Mouse (Mus musculus) heart, postnatal 0 days (tissue): ENCODE results near the gene Ripk3. TPM values are rescaled to one million over a fixed set of nuclear protein-coding genes. Genes with fewer than 3 reads are reported as not detected.

Experiments
- ATAC-seq: fragments of 200-750 bp; cut with Nextera tagmentation; 2 replicates; pipeline ENCODE4 v1.8.0; 2017; ENCODE audit warnings: low read depth, moderate number of reproducible peaks, moderate library complexity; ENCODE audit not compliant: insufficient read depth
- DNase-seq: peaks from one replicate; pipeline ENCODE4 v3.0.0-alpha.2; 2016; ENCODE audit warnings: low spot score
- H3K27ac ChIP-seq: fragments of 300-500 bp; sonication (generic); 2 replicates; pipeline ENCODE4 v1.5.1; 2014; ENCODE audit warnings: low read depth, mild to moderate bottlenecking
- H3K27me3 ChIP-seq: fragments of 300-500 bp; sonication (generic); 2 replicates; pipeline ENCODE4 v1.6.1; 2014; ENCODE audit warnings: low read length, mixed read lengths; ENCODE audit not compliant: control insufficient read depth, insufficient read depth
- H3K36me3 ChIP-seq: fragments of 300-500 bp; sonication (generic); replicated peaks from 2 replicates; pipeline ENCODE4 v1.6.1; 2014; ENCODE audit warnings: low read length, mixed read lengths; ENCODE audit not compliant: control insufficient read depth, insufficient read depth
- H3K4me1 ChIP-seq: fragments of 300-500 bp; sonication (generic); 2 replicates; pipeline ENCODE4 v1.6.1; 2014; ENCODE audit warnings: antibody characterized with exemption; ENCODE audit not compliant: control insufficient read depth, insufficient read depth
- H3K4me2 ChIP-seq: fragments of 300-500 bp; sonication (generic); 2 replicates; pipeline ENCODE4 v1.6.1; 2014; ENCODE audit warnings: low read depth, mild to moderate bottlenecking, low read length, moderate library complexity
- H3K4me3 ChIP-seq: fragments of 300-500 bp; sonication (generic); 2 replicates; pipeline ENCODE4 v1.5.1; 2014; ENCODE audit warnings: low read depth, low read length
- H3K9ac ChIP-seq: fragments of 300-500 bp; sonication (generic); replicated peaks from 2 replicates; pipeline ENCODE4 v1.6.1; 2014; ENCODE audit warnings: low read depth, low read length, mixed read lengths
- H3K9me3 ChIP-seq: fragments of 300-500 bp; sonication (generic); replicated peaks from 2 replicates; pipeline ENCODE4 v1.6.1; 2016; ENCODE audit warnings: low read length; ENCODE audit not compliant: control insufficient read depth
- CTCF ChIP-seq: IDR thresholded peaks from 2 replicates; pipeline ENCODE4 v1.5.1; 2016; ENCODE audit warnings: antibody characterized with exemption, control low read depth, low read depth
- EP300 ChIP-seq: IDR thresholded peaks from 2 replicates; pipeline ENCODE4 v1.6.1; 2016; ENCODE audit warnings: antibody characterized with exemption, low read depth
- WGBS: fragments of 180-500 bp; shearing (Covaris S2); extraction: QIAGEN DNeasy Blood & Tissue Kit; methylation state at CpG from one replicate; pipeline ENCODE4 v1.1.7; 2014; 5-methylcytosine and 5-hydroxymethylcytosine counted together
- polyA plus RNA-seq: library from polyadenylated mRNA; unstranded; fragments of >200 nt; fragmentation: Nextera tagmentation; extraction: Ambion mirVana; gene quantifications from 2 replicates; pipeline ENCODE4 v1.2.1, GENCODE M21; 2015
- total RNA-seq: library from RNA; depleted of rRNA; stranded (reverse); fragments of >200 nt; gene quantifications from 2 replicates; pipeline ENCODE4 v1.2.3, GENCODE M21; 2014; ENCODE audit warnings: low replicate concordance

Gene Ripk3
- total and polyA plus RNA-seq, 2 experiments from 2014 or later: 8.5 to 9.3 TPM

GRCm38 (mm10) chr14:55757566-55757965 is 31.1 kb downstream of the Ripk3 start:
- H3K4me3 ChIP-seq: no peak overlapping the region
- ATAC-seq: no peak
- DNase-seq: no peak
- 13% methylated on average over 6 of the region's 6 CpGs for WGBS
- H3K9ac ChIP-seq: no peak overlapping the region
- 0 out of 2 replicates have a peak overlapping the region, but pooled peaks have one; percentile 32 for H3K4me2 ChIP-seq
- H3K27me3 ChIP-seq: peaks cover 12% of the 10 kb centered on the region
- H3K9me3 ChIP-seq: no peaks in the 10 kb centered on the region
- H3K4me1 ChIP-seq: peaks cover 8% of the 10 kb centered on the region; the same call in 1 of the 2 replicates
- TF ChIP-seq CTCF (no peak), EP300 (no peak)
- H3K27ac ChIP-seq: no peak overlapping the region
- peaks cover 35% of the 10 kb centered on the region for H3K36me3 ChIP-seq

GRCm38 (mm10) chr14:55747051-55747847 is 41.4 kb downstream of the Ripk3 start:
- DNase-seq: no peak
- TF ChIP-seq CTCF (no peak), EP300 (no peak)
- H3K36me3 ChIP-seq: peaks cover 42% of the 10 kb centered on the region
- no peak for ATAC-seq
- no peaks in the 10 kb centered on the region for H3K27me3 ChIP-seq
- no peak overlapping the region for H3K9ac ChIP-seq
- no peak overlapping the region for H3K4me3 ChIP-seq
- H3K9me3 ChIP-seq: no peaks in the 10 kb centered on the region
- H3K27ac ChIP-seq: no peak overlapping the region
- peaks cover 22% of the 10 kb centered on the region for H3K4me1 ChIP-seq
- no peak overlapping the region for H3K4me2 ChIP-seq
- whole genome bisulfite sequencing: 91% methylated on average over 10 of the region's 10 CpGs

- Histone ChIP-seq H3K27ac (peak overlapping the region; percentile 47; the same call in 1 of the 2 replicates), H3K9ac (peak overlapping the region; percentile 80), H3K4me1 (peaks cover 22% of the 10 kb centered on the region), H3K27me3 (no peaks in the 10 kb centered on the region), H3K4me3 (peak overlapping the region; percentile 86), H3K9me3 (no peaks in the 10 kb centered on the region), H3K36me3 (peaks cover 41% of the 10 kb centered on the region), H3K4me2 (peak overlapping the region; percentile 89)
- TF ChIP-seq CTCF (no peak), EP300 (no peak)
- DNase-seq (no peak), ATAC-seq (no peak)
- WGBS: under 1% methylated on average over 31 of the region's 31 CpGs
Measured at GRCm38 (mm10) chr14:55745861-55746237, 42.8 kb downstream of the Ripk3 start.

- 1% methylated on average over 47 of the region's 48 CpGs for WGBS
- DNase-seq (peak; percentile 84), ATAC-seq (peak; percentile 89)
- peak within 1 kb of the TSS; percentile 89 for H3K4me2 ChIP-seq
- no peaks in the 10 kb centered on the region for H3K27me3 ChIP-seq
- peak within 1 kb of the TSS; percentile 86 for H3K4me3 ChIP-seq
- H3K27ac ChIP-seq: peak within 1 kb of the TSS; percentile 54; the same call in 1 of the 2 replicates
- peak within 1 kb of the TSS; percentile 80 for H3K9ac ChIP-seq
- TF ChIP-seq CTCF (no peak), EP300 (no peak)
- H3K36me3 ChIP-seq: peaks cover 41% of the 10 kb centered on the region
- peaks cover 22% of the 10 kb centered on the region for H3K4me1 ChIP-seq
- H3K9me3 ChIP-seq: no peaks in the 10 kb centered on the region
Measured at GRCm38 (mm10) chr14:55745180-55745860, 43.3 kb downstream of the Ripk3 start, which contains the start of the genes Dhrs1 and Nop9. TSS of gene Dhrs1 (minus strand) at chr14:55745690. TSS of gene Nop9 (plus strand) at chr14:55745693.

- ATAC-seq: peak; percentile 64
- Histone ChIP-seq H3K9ac (no peak overlapping the region), H3K4me3 (no peak overlapping the region), H3K36me3 (peaks cover 44% of the 10 kb centered on the region), H3K9me3 (no peaks in the 10 kb centered on the region), H3K4me1 (peaks cover 22% of the 10 kb centered on the region), H3K27me3 (no peaks in the 10 kb centered on the region), H3K27ac (no peak overlapping the region), H3K4me2 (peak overlapping the region; percentile 14; the same call in 1 of the 2 replicates)
- peak; percentile 67 for DNase-seq
- peak; percentile 97 for TF ChIP-seq CTCF
- TF ChIP-seq EP300: no peak
- WGBS: 17% methylated on average over 10 of the region's 10 CpGs
Measured at GRCm38 (mm10) chr14:55743711-55744110, 45.0 kb downstream of the Ripk3 start.
